Mouse (Mus musculus) adipocyte (in vitro differentiated cells): ENCODE measurements around the gene Gm5741.
"Not testable (repeated sequence)": the region's sequence is repeated elsewhere in the genome, so short reads cannot be mapped to it uniquely, and the experiment has no call there.

Experiments used
- DNase-seq: peaks from one replicate; pipeline ENCODE4 v3.0.0-alpha.2; 2016; ENCODE audit warnings: low spot score

The Gm5741 gene

DNA sequence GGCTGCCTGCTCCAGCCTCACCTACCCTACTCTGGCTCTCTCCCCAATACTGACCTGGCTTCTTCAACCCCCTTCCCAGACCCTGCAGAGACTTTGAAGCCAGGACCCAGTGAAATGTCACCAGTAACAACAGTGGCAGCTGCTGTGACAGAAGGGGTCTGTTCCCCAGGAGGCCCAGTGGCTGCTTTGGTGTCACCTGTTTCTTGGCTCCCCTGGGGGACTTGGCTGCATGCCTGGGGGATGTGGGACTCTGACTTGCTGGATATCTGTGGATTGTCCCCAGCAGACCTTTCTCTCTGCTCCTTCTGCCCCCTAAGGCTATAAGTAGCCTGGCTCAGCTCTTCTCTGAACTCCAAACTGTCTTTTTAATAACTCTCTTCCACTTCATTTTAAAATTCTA, at the start of gene Gm5741:
Gene Gm5741 (minus strand): TSS at position 1 of the 400 bp plus-strand sequence.
- DNase-seq = no peak

DNA sequence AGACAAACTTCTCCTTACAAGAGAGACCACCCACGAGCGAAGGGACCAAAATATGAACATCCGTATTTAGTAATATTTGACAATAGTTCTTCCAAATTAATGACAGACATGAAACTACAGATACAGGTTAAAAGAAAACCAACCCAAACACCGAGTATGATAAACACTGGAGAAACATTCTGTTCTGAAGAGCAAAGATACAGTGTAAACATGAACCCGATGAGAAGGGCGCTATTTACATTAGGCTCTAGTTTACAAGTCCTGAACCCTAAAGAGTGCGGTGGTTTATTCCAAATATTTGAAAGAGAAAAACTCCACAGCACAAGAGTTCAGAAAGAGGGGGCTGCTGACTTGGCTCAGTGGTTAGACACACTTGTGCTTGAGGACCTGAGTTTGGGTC, 49.2 kb upstream of the Gm5741 start:
- no peak for DNase-seq

DNA sequence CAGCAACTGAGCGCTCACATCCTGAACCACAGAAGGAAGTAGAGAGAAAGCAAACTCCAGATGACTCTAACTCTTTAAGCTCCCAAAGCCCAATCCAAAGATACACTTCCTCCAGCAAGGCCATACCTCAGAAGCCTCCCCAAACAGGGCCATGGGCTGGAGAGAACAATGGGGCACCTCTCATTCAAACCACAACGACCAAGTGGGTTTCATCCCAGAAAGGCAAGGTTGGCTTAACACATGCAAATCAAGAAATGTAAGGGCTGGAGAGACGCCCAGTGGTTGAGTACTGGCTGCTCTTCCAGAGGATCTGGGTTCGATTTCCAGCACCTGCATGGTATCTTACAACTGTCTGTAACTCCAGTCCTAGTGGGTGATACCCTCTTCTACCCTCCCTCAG, 47.7 kb upstream of the Gm5741 start:
- DNase-seq = no peak

DNA sequence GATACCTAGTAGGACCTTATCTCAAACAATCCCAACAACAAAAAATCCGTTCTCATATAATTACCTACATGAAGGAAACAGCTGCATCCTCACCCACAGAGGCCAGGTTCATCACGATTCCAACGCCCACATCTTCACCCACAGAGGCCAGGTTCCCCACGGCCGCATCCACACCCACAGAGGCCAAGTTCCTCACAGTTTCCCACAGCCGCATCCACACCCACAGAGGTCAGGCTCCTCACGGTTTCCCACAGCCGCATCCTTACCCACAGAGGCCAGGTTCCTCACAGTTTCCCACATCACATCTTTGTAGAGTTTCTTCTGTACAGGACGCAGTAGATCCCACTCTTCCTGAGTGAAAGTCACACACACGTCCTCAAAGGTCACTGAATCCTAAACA, 45.5 kb upstream of the Gm5741 start:
- DNase-seq = no peak

DNA sequence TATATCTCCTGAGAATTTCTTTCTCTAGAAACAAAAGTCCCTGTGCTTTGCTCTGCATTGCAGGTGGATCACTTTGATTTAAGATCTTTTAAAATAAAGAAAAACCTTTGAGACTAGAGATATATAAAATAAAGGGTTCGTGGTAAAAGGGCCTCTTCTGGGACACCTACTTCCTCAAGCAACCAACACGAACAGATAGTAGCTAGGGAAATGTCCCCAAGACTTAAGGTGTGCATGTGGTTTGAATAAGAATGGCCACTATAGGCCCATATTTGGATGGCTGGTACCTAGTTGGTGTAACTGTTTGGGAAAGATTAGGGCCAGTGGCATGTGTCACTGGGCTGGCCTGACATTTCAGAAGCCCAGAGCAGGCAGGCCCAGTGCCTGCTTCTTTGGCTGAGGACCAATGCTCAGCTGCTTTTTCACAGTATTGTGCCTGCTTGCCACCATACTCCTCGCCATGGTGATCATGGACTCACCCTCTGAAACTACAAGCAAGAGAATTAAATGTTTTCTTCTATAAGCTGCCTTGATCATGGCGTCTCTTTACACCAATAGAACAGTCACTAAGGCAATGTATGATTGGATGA, 32.4 kb upstream of the Gm5741 start:
- DNase-seq = no peak

DNA sequence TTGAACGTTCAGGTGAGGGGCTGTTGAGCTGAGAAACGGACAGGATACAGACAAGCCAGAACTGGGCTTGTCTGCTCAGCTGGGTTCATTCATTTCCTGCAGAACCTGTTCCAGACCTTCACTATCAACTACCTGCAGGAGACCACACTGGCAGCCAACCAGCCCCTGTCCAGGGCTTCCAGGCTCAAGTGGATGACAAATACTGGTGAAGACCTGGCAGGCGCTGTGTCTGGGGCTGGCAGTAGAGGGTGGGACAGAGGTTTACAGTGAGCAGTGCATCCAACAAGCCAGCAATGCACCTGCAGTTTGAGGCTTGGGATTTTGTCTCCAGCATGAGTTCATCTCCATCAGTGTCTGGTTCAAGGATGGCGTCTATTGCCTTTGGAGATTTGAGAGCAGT, 29.1 kb upstream of the Gm5741 start:
- no peak for DNase-seq

DNA sequence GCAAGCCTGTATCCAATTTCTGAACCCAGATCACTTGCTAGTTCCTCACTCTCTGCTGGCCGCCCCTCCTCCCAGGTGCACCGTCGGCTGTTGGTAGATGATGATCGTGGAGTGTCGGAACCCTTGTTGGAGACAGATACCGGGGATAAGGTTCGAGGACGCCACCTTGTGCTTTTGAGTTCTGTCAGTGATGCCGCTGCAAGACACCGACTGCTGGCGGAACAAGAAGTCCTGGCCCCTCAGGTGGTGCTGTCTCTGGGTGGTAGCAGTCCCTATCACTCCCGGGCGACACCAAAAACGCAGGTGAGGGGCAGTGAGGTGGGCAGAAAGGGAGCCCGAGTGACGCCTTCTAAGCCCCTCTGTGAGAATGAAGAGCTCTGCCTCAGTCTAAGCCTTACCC, 28.4 kb upstream of the Gm5741 start:
- no peak for DNase-seq

DNA sequence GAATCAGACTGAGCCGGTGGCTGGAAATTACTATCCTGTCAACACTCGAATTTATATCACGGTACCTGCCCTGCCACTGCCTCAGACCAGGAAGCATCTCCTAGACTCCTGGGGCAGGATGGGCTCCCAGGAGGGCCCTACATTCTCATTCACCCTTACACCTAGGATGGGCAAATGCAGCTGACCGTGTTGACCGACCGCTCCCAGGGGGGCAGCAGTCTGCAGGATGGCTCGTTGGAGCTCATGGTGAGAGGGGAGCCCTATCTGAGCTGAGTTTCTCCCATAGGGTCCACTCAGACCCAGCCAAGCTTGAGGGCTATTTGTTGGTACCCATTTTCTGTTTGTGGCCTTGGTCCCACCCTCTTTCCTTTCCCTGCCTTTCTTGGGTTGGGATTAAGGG, 27.8 kb upstream of the Gm5741 start:
- no peak for DNase-seq

DNA sequence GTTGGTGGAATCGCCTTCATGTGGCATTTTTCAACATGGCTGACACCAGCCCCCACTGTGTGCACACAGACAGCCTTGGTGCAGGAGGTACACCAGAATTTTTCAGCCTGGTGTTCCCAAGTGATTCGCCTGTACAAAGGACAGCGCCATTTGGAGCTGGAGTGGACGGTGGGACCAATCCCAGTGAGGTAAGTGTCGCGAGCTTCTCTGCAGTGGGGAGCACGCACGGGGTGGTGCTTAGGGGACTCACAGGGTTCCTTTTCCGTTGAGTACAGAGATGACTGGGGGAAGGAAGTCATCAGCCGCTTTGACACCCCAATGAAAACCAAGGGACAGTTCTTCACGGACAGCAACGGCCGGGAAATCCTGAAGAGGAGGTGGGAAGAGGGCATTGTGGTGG, 27.3 kb upstream of the Gm5741 start:
- no peak for DNase-seq

DNA sequence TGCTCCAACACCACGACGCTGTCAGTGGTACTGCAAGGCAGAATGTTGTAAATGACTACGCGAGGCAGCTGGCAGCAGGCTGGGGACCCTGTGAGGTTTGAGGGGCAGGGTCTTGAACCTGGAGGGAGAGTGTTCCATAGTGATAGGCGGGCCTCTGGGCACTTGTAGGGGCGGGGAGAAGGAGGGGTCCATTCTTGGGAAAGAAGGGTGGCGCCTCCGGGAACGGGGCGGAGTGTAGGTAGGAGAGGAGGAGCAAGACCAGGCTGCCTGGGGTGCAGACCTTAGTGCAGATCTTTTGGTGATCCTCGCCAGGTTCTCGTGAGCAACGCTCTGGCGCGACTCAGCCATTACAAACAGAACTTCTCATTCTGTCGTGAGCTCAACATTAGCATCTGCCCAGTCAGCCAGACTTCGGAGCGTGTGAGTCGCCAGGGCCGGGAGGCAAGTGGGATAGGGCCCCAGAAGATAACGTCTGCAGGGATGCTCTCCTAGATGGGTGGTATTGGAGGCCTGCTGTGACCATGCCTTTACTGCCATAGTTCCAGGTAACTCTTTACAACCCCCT, 23.8 kb upstream of the Gm5741 start:
- no peak for DNase-seq

DNA sequence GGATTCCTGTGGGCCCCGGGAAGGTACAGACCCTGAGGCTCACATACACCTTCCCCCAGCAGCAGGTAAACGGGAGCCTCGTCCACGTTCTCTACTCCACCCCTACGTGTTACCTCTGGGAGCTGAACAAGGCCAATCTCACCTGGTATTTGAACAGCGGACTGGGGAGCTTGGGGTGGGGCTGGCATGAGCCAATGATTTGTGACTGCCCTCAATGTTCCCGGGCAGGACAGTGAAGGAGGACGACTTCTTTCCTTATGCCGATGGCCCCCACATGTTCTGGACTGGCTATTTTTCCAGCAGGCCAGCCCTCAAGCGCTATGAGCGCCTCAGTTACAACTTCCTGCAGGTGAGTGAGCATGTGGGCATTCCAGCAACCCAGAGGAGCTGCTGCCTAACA, 23.1 kb upstream of the Gm5741 start:
- DNase-seq = no peak

DNA sequence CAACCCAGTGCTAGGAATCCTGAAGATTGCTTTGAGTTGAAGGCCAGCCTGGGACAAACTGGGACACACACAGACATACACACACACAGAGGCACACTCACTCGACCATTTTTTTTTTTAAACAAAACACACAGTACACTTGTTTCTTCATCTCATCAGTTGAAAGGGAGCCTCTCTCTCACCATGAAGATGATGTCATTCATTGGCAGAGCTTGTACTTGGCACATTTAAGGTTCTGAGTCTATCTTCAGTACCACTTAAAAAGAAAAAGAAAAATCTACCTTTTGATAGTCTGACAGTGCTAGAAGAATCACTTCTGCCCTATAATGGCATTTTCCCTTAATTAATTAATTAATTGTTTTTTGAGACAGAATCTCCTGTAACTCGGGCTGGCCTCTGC, 21.0 kb upstream of the Gm5741 start:
- peak; percentile 48 for DNase-seq

DNA sequence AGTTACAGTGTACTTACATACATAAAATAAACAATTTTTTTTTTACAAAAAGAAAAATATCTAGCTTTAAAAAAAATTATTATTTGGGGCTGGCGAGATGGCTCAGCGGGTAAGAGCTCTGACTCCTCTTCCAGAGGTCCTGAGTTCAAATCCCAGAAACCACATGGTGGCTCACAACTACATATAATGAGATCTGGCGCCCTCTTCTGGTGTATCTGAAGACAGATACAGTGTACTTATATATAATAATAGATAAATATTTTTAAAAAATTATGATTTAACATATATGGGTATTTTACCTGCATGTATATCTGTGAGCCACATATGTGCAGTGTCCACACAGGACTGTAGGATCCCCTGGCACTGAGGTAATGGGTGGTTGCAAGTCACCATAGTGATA, 18.5 kb upstream of the Gm5741 start:
- DNase-seq = no peak

DNA sequence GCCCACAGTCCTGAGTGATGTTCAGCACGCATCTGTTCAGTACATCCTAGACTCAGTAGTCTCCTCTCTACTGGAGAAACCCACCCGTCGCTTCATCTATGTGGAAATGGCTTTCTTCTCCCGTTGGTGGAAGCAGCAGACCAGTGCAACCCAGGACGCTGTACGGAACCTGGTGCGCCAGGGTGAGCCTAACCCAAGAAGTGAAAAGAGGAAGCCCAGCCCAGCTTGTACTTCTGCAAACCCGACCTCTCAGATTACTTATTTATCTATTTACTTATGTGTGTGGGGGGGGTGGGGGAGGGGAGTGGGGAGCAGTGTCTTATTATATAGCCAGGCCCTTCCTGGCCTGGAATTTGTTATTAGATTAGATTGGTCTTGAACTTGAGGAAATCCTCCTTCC, 16.9 kb upstream of the Gm5741 start:
- no peak for DNase-seq

DNA sequence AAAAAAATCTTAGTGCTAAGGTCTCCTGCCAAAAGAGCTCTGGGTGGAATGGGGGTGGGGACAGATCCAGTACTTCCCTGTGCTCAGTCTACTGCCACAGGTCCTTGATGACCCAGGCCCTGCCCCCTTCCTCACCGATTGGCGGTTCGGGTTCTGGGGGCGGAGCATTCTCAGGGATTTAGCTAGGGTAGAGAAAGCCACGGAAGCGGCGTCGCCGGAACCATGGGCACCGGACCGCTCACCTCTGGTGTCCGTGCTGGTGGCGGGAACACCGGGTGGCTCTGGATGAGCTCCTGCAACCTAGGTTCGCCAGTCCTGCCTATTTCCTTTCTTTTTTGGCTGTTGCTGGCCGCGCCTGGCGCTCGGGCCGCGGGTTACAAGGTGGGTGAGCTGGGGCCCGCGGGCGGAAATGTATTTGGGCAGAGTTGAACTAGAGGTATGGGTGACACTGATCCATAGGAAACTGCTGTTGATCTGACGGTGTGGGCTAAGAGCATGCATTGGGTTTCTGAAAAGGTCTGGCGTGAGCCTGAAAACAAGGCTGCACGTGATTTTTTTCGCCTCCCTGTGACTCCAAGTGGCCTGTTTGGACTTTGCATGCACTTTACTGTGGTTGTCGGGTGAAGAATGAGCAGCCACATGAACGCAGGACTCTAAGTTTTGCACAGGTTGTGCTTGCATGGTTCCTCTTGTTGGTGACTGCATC, 15.5 kb upstream of the Gm5741 start, which contains the start of gene Man2b1:
Gene Man2b1 (plus strand): TSS at position 163 of the 706 bp plus-strand sequence.
- DNase-seq = peak; percentile 98

DNA sequence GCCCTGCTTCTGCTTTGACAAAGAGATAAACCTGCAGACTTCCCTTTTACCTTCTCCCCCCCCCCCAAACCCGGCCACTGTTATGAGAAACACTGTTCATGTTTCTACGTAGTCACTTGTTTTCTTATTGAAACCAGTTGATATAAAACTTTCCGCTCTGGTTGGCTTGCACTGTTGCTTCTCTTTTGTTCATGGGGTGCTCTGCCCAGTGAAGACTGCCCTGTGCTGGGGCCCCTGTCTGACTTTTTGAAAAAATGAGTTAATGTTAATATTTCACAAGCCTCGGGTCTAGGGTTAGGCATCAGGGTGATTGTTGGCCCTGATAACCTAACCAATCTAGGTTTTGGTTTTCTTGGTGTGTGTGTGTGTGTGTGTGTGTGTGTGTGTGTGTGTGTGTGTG, 14.4 kb upstream of the Gm5741 start:
- DNase-seq = not testable (repeated sequence)

DNA sequence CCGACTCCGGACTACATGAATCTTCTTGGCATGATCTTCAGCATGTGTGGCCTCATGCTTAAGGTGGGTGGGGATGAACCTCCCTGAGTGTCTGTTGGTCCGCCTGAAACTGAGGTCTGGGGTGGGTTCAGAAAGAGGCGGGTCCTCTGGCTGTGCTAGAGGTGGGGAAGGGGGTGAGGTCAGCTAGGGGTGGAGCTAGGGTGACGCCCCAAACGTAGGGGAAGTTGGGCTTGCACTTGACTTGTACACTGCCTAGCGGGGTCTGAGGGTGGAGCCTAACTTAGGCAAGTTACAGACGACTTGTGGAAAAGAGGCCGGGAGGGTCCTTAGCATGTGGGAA, 13.4 kb upstream of the Gm5741 start, which contains the start of gene Wdr83:
Gene Wdr83 (minus strand): TSS at position 91 of the 340 bp plus-strand sequence.
- DNase-seq = no peak

DNA sequence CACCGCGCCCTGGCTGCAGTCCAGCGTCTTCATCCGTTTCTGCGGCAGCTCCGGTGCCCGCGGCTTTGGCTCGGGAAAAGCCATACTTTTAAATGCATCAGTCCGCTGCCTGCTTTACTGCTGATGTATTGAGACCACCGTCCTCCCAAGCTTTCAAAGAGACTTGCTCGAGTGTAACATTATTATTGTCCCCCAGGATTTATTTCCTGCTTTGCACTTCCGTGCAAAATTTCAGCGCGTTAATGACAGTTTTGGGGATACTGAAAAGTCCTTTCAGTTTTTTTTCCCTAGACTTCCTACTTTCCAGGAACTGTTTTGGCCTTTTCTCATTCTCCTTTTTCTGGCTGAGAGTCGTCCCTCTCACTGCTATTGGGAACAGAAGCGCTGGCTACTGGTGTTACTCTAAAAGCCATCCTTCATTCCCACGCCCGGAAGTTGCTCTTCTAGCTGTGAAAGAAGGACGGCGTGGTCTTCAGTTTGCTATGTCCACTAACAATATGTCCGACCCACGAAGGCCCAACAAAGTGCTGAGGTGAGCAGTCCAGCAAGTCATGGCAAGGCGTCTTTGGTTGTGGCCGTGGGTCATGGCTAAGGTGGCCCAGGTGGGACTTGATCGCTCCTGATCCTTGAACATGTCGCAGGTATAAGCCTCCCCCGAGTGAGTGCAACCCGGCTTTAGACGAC, 12.9 kb upstream of the Gm5741 start, which contains the start of gene Wdr83os:
Gene Wdr83os (plus strand): TSS at position 209 of the 684 bp plus-strand sequence.
- DNase-seq = peak; percentile 85

DNA sequence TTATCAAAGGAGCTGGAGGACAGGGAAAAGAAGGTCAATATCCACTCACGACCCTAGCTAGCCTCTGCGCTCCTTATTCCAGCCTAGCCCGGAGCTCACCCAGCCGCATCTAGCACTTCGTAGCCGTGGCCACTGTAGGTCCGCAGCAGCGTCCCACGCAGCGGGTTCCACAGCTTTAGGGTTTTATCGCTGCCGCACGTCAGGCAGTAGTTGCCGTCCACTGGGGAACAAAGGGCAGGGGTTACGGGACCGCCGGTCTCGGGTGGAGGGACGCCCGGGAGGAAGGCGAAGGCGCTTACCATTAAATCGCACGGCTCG, 12.4 kb upstream of the Gm5741 start:
- DNase-seq = no peak

DNA sequence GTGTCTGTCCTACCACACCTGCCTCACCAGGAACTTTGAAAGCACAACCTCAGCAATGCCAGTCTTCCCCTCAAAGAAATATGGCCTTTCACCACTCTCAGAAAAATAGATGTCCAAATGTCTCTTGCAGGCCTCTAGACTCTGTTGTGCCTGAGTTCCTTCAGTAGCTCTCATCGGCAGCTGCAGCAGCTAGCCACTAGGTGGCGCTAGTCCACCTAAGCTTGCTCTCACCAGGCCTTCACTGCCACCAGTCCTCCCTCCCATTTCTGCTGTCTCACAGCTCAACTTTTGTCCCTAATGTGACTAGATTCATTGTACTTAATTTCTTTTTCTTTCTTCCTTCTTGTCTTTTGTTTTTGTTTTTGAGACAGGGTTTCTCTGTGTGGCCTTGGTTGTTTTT, 9.2 kb upstream of the Gm5741 start:
- peak; percentile 92 for DNase-seq

DNA sequence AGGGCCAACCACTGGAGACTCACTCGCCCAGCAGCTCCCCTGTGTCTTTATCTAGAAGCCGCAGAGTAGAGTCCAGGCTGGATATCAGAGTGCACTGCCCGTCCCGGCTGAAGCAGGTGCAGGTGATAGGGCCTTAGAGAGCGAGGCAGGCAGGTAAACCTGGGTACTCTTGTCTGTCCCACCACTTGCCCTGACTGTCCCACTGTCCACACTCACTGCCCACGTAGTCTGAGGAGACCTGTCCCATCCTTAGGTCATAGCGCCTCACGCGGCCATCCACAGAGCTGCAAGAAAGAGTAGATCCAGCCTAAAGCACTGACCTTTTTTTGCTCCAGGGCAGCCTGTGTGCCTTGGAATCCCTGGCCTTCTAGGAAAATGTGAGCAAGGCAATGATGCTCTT, 8.2 kb upstream of the Gm5741 start:
- peak; percentile 54 for DNase-seq

DNA sequence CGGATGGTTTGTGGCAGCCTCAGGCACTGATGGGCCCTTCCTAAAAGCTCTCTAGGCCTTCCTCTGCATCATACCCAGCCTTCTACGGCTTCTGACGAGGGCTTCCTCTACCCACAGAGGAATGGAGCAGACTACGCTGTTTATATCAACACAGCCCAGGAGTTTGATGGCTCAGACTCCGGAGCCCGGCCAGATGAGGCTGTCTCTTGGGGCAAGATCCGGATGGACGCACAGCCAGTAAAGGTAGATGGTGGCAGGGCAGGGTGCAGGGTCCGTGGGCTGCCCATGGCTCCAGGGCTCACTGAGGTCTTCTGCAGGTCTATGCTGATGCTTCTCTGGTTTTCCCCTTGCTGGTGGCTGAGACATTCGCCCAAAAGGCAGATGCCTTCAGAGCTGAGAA, 6.8 kb upstream of the Gm5741 start:
- DNase-seq = no peak

DNA sequence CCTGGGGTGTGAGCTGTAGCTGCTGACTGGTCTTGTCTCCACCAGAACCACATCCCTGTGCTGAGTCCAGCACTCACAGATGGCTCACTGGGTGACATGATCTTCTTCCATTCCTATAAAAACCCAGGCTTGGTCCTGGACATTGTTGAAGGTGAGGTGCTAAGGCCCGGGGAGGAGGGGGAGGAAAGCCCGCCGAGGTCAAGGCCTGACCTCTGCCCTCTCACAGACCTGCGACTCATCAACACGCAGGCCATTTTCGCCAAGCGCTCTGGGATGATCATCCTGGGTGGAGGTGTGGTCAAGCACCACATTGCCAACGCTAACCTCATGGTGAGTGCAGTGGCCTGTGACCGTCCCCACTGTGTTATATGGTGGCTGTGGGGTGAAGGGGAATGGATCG, 6.4 kb upstream of the Gm5741 start:
- DNase-seq = no peak
